Mouse (Mus musculus) CH12.LX (cell line): Measurements from ENCODE around the gene Bcl7b.

Experiments
- CTCF ChIP-seq, 2 experiments: IDR thresholded peaks in 1 of 2; conservative IDR thresholded peaks in 1 of 2; 2 replicates each; pipeline ENCODE4 v1.5.1; 2011 to 2012; ENCODE audit warnings: low read depth in 2 of 2, low read length in 2 of 2, improper control_type of control experiment in 1 of 2, inconsistent platforms in 1 of 2, mild to moderate bottlenecking in 1 of 2, moderate library complexity in 1 of 2
- MXI1 ChIP-seq: IDR thresholded peaks from 2 replicates; pipeline ENCODE4 v1.6.1; 2011; ENCODE audit warnings: mild to moderate bottlenecking, low read depth, low read length, improper control_type of control experiment
- USF1 ChIP-seq: IDR thresholded peaks from 2 replicates; pipeline ENCODE4 v1.6.1; 2014; ENCODE audit warnings: low read depth, mild to moderate bottlenecking, inconsistent platforms, low read length, improper control_type of control experiment

- TF ChIP-seq CTCF (conservative IDR thresholded peaks at IDR 0.05 in 1 of 2, IDR thresholded peaks at IDR 0.05 in 1 of 2; ENCODE audit: low read depth in 2 of 2, low read length in 2 of 2) (peak in 1 of 2 experiments; percentile 22; a peak in 1 of 4 replicates), USF1 (no peak), MXI1 (peak; percentile 76)
Measured at GRCm38 (mm10) chr5:135186621-135187348, 18.7 kb downstream of the Bcl7b start, which contains the start of gene Baz1b.
